8 mouse cellular contexts compared by ENCODE assay signal in the genomic region with DNA sequence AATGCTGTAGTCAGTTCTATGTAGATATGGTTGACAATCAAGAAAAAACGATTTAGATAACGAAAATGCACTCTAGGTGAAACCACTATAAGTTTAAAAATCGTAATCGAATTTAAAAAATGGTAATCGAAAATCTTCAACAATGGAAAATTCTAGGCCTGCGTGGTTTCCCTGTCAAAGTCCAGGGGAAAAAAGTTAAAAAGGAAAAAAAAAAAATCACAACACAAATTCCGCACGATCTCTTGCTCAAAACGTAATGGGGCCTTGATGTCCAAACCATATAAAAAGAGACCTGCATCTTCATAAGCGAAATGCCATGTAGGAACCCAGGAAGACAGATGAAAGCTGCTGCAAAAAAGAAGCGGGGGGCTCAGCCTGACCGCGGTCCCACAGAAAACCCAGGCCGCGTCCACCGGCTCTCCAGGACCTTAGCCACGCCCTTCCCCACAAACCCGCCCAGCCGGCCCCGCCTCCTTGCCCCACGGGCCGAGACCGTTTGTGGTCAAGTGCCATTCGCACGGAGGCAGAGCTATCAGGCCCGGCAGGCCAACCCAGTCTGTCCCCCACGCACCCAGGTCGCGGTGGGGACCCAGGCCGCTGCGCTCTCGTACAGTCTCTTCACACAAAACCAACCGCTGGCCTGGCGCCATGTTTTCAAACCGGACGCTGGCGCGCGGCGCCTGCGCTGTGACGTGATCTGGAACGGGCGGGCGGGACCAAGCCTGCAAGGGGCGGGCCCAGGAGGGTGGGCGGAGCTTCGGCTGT. TPM values are rescaled to one million over a fixed set of nuclear protein-coding genes. Genes with fewer than 3 reads are reported as not detected.
DNase-seq lines count a peak whose midpoint lies in the region; ATAC-seq and TF ChIP-seq lines count a peak whose summit lies in the region.

A gene (minus strand): TSS at position 687 of the 765 bp plus-strand sequence.

- no peaks in the 10 kb centered on the region for H3K79me2 ChIP-seq in heart, adult 2 months (replicated peaks; ENCODE audit: control insufficient read depth, insufficient read depth, low read length)

- intact Hi-C loops in heart, adult 2 months (cut with DNase I) = loop anchor here (1.0 to 5.0 kb wide), 2 partner anchors 52 to 459 kb away; a partner anchor contains a TSS

- H3K9ac ChIP-seq in embryonic facial prominence, embryonic 14.5 days (ENCODE audit: low read depth, low read length) = peak within 1 kb of the TSS; percentile 85
- H3K9ac ChIP-seq in heart, adult 2 months (ENCODE audit: low read depth, low read length) = peak within 1 kb of the TSS; percentile 93
- H3K9ac ChIP-seq in limb, embryonic 12.5 days (replicated peaks) = peak within 1 kb of the TSS; percentile 75
- H3K9ac ChIP-seq in midbrain, embryonic 14.5 days (replicated peaks; ENCODE audit: low read length) = peak within 1 kb of the TSS; percentile 67

- no peaks in the 10 kb centered on the region for H3K27me3 ChIP-seq in embryonic facial prominence, embryonic 14.5 days (replicated peaks; ENCODE audit: control insufficient read depth, insufficient read depth, low read length)
- no peaks in the 10 kb centered on the region for H3K27me3 ChIP-seq in heart, adult 2 months (ENCODE audit: control insufficient read depth, insufficient read depth, low read length)
- no peaks in the 10 kb centered on the region for H3K27me3 ChIP-seq in kidney, adult 2 months (replicated peaks; ENCODE audit: control insufficient read depth, insufficient read depth, low read length)
- no peaks in the 10 kb centered on the region for H3K27me3 ChIP-seq in limb, embryonic 12.5 days
- H3K27me3 ChIP-seq in midbrain, embryonic 14.5 days (ENCODE audit: control insufficient read depth, insufficient read depth, low read length) = no peaks in the 10 kb centered on the region

- ATAC-seq in embryonic facial prominence, embryonic 14.5 days (ENCODE audit: low read depth) = peak; percentile 97
- ATAC-seq in limb, embryonic 12.5 days (ENCODE audit: insufficient number of reproducible peaks, insufficient read depth, low FRiP score, low TSS enrichment, low read depth) = peak; percentile 86
- peak; percentile 96 for ATAC-seq in midbrain, embryonic 14.5 days (ENCODE audit: low FRiP score, low TSS enrichment)

- peak within 1 kb of the TSS; percentile 85 for H3K4me3 ChIP-seq in bone marrow, adult 2 months (replicated peaks; ENCODE audit: control insufficient read depth, low read depth, low read length)
- peak within 1 kb of the TSS; percentile 80 for H3K4me3 ChIP-seq in embryonic facial prominence, embryonic 14.5 days (ENCODE audit: low read depth, low read length)
- H3K4me3 ChIP-seq in heart, adult 2 months = peak within 1 kb of the TSS; percentile 97
- H3K4me3 ChIP-seq in kidney, adult 2 months (ENCODE audit: insufficient read depth, low read depth, low read length) = peak within 1 kb of the TSS; percentile 89
- H3K4me3 ChIP-seq in limb, embryonic 12.5 days (replicated peaks) = peak within 1 kb of the TSS; percentile 73
- peak within 1 kb of the TSS; percentile 83 for H3K4me3 ChIP-seq in midbrain, embryonic 14.5 days (replicated peaks; ENCODE audit: low read depth, low read length)

- TF ChIP-seq EP300 in heart, adult 2 months (IDR thresholded peaks at IDR 0.05; ENCODE audit: insufficient read depth, low read depth, low read length) = 0 out of 2 replicates have a peak, but pooled peaks have one; percentile 11

- no peak for TF ChIP-seq CTCF in bone marrow, adult 2 months (IDR thresholded peaks at IDR 0.05; ENCODE audit: control insufficient read depth, insufficient read depth, low read length)
- TF ChIP-seq CTCF in heart, adult 2 months (IDR thresholded peaks at IDR 0.05) = no peak
- TF ChIP-seq CTCF in kidney, adult 2 months (conservative IDR thresholded peaks at IDR 0.05; ENCODE audit: insufficient read depth, insufficient read length, low read depth, low read length) = no peak

- peak within 1 kb of the TSS; percentile 83 for H3K27ac ChIP-seq in bone marrow, adult 2 months (ENCODE audit: control insufficient read depth, insufficient read depth, low read depth, low read length, poor library complexity)
- peak within 1 kb of the TSS; percentile 89 for H3K27ac ChIP-seq in embryonic facial prominence, embryonic 14.5 days (replicated peaks; ENCODE audit: low read depth, low read length)
- peak within 1 kb of the TSS; percentile 92 for H3K27ac ChIP-seq in heart, adult 2 months
- peak within 1 kb of the TSS; percentile 59 for H3K27ac ChIP-seq in kidney, adult 2 months (ENCODE audit: insufficient read depth, low read depth, low read length)
- H3K27ac ChIP-seq in limb, embryonic 12.5 days = peak within 1 kb of the TSS; percentile 91
- H3K27ac ChIP-seq in midbrain, embryonic 14.5 days (replicated peaks; ENCODE audit: low read depth, low read length) = 0 out of 2 replicates have a peak within 1 kb of the TSS, but pooled peaks have one; percentile 37

- WGBS in bone marrow, adult 2 months = 3% methylated on average over 48 of the region's 48 CpGs
- WGBS in embryonic facial prominence, embryonic 14.5 days = 4% methylated on average over 35 of the region's 48 CpGs
- 2% methylated on average over 48 of the region's 48 CpGs for WGBS in heart, adult 2 months
- WGBS in kidney, adult 2 months = 3% methylated on average over 48 of the region's 48 CpGs
- 5% methylated on average over 48 of the region's 48 CpGs for WGBS in limb, embryonic 12.5 days
- WGBS in midbrain, embryonic 14.5 days = 4% methylated on average over 48 of the region's 48 CpGs

- peak within 1 kb of the TSS; percentile 63 for H3K4me2 ChIP-seq in embryonic facial prominence, embryonic 14.5 days (ENCODE audit: low read depth, low read length)
- peak within 1 kb of the TSS; percentile 54 for H3K4me2 ChIP-seq in limb, embryonic 12.5 days
- peak within 1 kb of the TSS; percentile 62 for H3K4me2 ChIP-seq in midbrain, embryonic 14.5 days (ENCODE audit: low read length)

- peak; percentile 66; the same call in 1 of the 2 replicates for TF ChIP-seq POLR2A in bone marrow, adult 2 months (IDR thresholded peaks at IDR 0.05; ENCODE audit: borderline replicate concordance, control insufficient read depth, low read depth, low read length)
- TF ChIP-seq POLR2A in heart, adult 2 months (IDR thresholded peaks at IDR 0.05; ENCODE audit: insufficient read depth, low read depth, low read length) = peak; percentile 77
- no peak for TF ChIP-seq POLR2A in kidney, adult 2 months (IDR thresholded peaks at IDR 0.05; ENCODE audit: low read depth, low read length)

- H3K36me3 ChIP-seq in embryonic facial prominence, embryonic 14.5 days (ENCODE audit: control insufficient read depth, insufficient read depth, low read length) = peaks cover 12% of the 10 kb centered on the region
- no peaks in the 10 kb centered on the region for H3K36me3 ChIP-seq in heart, adult 2 months (ENCODE audit: control insufficient read depth, insufficient read depth, low read length)
- H3K36me3 ChIP-seq in kidney, adult 2 months (ENCODE audit: control insufficient read depth, insufficient read depth, low read length) = no peaks in the 10 kb centered on the region; the same call in 1 of the 2 replicates
- peaks cover 18% of the 10 kb centered on the region; the same call in 1 of the 2 replicates for H3K36me3 ChIP-seq in limb, embryonic 12.5 days
- H3K36me3 ChIP-seq in midbrain, embryonic 14.5 days (ENCODE audit: control insufficient read depth, insufficient read depth, low read length) = peaks cover 9% of the 10 kb centered on the region

- H3K9me3 ChIP-seq in embryonic facial prominence, embryonic 14.5 days (ENCODE audit: control insufficient read depth, low read length) = no peaks in the 10 kb centered on the region
- no peaks in the 10 kb centered on the region for H3K9me3 ChIP-seq in limb, embryonic 12.5 days
- H3K9me3 ChIP-seq in midbrain, embryonic 14.5 days (ENCODE audit: control insufficient read depth, low read length) = no peaks in the 10 kb centered on the region

- DNase-seq in 3T3-L1 (ENCODE audit: low read depth, low spot score) = peak; percentile 89
- peak; percentile 95 for DNase-seq in embryonic facial prominence, embryonic 14.5 days (ENCODE audit: low spot score)
- peak; percentile 91 to 94 for DNase-seq in heart, adult 2 months
- peak; percentile 93 for DNase-seq in kidney, adult 2 months
- DNase-seq in midbrain, embryonic 14.5 days = peak; percentile 95
- peak; percentile 92 for DNase-seq in spleen, adult 12 weeks (ENCODE audit: low spot score)

- H3K4me1 ChIP-seq in bone marrow, adult 2 months (ENCODE audit: control insufficient read depth, insufficient read depth, low read length) = no peaks in the 10 kb centered on the region; the same call in 1 of the 2 replicates
- no peaks in the 10 kb centered on the region for H3K4me1 ChIP-seq in embryonic facial prominence, embryonic 14.5 days (ENCODE audit: control insufficient read depth, insufficient read depth, low read length)
- H3K4me1 ChIP-seq in heart, adult 2 months (ENCODE audit: control insufficient read depth, insufficient read depth, low read length) = no peaks in the 10 kb centered on the region
- H3K4me1 ChIP-seq in kidney, adult 2 months (ENCODE audit: control insufficient read depth, insufficient read depth, low read length) = no peaks in the 10 kb centered on the region
- no peaks in the 10 kb centered on the region for H3K4me1 ChIP-seq in limb, embryonic 12.5 days (replicated peaks)
- no peaks in the 10 kb centered on the region for H3K4me1 ChIP-seq in midbrain, embryonic 14.5 days (ENCODE audit: control insufficient read depth, insufficient read depth, low read length)

RNA-seq across cellular contexts. Expression of the gene that starts here (rescaled TPM):
- 3.8 and 5.9 TPM in 2 replicates for polyA plus RNA-seq in bone marrow, adult 2 months (2011; ENCODE audit: insufficient read depth, insufficient read length, low replicate concordance, missing spikeins)
- polyA plus RNA-seq in embryonic facial prominence, embryonic 14.5 days (2014; fragmentation: Nextera tagmentation; extraction: Ambion mirVana) = 10.7 and 12.8 TPM in 2 replicates
- total RNA-seq in heart, adult 2 months (2021) = under 1 TPM; 0.34 TPM
- 0.68 and 1.2 TPM in 2 replicates for polyA plus RNA-seq in heart, adult 2 months (2012; rRNA removed)
- 1.8 and 2.2 TPM in 2 replicates for polyA plus RNA-seq in kidney, adult 2 months (2012; rRNA removed)
- 20.9 TPM in 2 replicates for polyA plus RNA-seq in limb, embryonic 12.5 days (2016; fragmentation: Nextera tagmentation; extraction: Ambion mirVana)
- 6.3 and 13.3 TPM in 2 replicates for polyA plus RNA-seq in midbrain, embryonic 14.5 days (2014; fragmentation: Nextera tagmentation; extraction: Ambion mirVana)

Comparison
In these comparisons a context has a peak if more than half of its experiments do, and no peak if none do; other contexts are left out.
1. Peak in every context shown above with its lines: DNase-seq, ATAC-seq, H3K4me3 ChIP-seq and H3K27ac ChIP-seq.
2. H3K27ac ChIP-seq: peak in every context shown above with its lines; median percentile 92 in heart, adult 2 months; 91 in limb, embryonic 12.5 days; 89 in embryonic facial prominence, embryonic 14.5 days; 83 in bone marrow, adult 2 months; 59 in kidney, adult 2 months; 37 in midbrain, embryonic 14.5 days.